Mouse (Mus musculus): ENCODE measurements around the gene Mlst8. TPM values are rescaled to one million over a fixed set of nuclear protein-coding genes. Genes with fewer than 3 reads are reported as not detected.

Mlst8 gene
- polyA plus RNA-seq, 1 experiment from 2014 or later = 34.4 TPM

- Histone ChIP-seq H3K27ac (0 out of 2 replicates have a peak overlapping the region, but pooled peaks have one; percentile 38), H3K27me3 (0 out of 2 replicates have a peak, but pooled peaks cover 3% of the 10 kb centered on the region), H3K9me3 (no peaks in the 10 kb centered on the region), H3K36me3 (replicated peaks) (peaks cover 84% of the 10 kb centered on the region), H3K9ac (no peak overlapping the region), H3K4me3 (replicated peaks) (no peak overlapping the region), H3K4me2 (peak overlapping the region; percentile 3; the same call in 1 of the 2 replicates), H3K4me1 (peaks cover 4% of the 10 kb centered on the region; the same call in 1 of the 2 replicates)
- ATAC-seq (ENCODE audit: low FRiP score) = peak; percentile 21; the same call in 1 of the 2 replicates
- 38% methylated on average over 33 of the region's 36 CpGs for WGBS
Measured at GRCm38 (mm10) chr17:24506332-24507070, 27.6 kb upstream of the Mlst8 start.

DNA sequence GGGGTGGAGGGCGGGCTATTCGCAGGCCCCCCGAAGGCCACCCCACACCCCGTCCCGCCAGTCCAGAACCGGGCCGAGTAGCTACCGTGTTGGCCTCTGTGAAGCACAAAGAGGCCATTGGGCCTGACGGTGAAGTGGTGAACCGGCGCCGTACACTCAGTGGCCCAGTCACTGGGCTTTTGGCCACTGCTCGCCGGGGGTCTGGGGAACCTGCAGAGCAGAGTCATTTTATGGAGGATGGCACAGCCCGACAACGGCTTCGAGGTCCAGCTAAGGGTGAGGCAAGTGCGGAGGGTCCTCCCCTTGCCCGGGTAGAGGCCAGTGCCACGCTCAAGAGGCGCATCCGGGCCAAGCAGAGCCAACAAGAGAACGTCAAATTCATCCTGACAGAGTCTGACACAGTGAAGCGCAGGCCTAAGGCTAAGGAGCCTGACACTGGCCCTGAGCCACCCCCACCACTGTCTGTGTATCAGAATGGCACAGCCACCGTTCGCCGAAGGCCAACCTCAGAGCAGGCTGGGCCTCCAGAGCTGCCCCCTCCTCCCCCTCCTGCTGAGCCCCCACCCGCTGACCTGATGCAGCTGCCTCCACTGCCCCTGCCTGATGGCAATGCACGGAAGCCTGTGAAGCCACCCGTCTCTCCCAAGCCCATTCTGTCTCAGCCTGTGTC, 26.5 kb upstream of the Mlst8 start:
- peaks cover 84% of the 10 kb centered on the region for H3K36me3 ChIP-seq (replicated peaks)
- H3K27ac ChIP-seq = no peak overlapping the region
- H3K9me3 ChIP-seq = no peaks in the 10 kb centered on the region
- no peak overlapping the region for H3K4me3 ChIP-seq (replicated peaks)
- ATAC-seq (ENCODE audit: low FRiP score) = no peak
- no peak overlapping the region for H3K9ac ChIP-seq
- H3K4me2 ChIP-seq = no peak overlapping the region
- WGBS = 94% methylated on average over 28 of the region's 30 CpGs
- peaks cover 4% of the 10 kb centered on the region; the same call in 1 of the 2 replicates for H3K4me1 ChIP-seq
- 0 out of 2 replicates have a peak, but pooled peaks cover 3% of the 10 kb centered on the region for H3K27me3 ChIP-seq

GRCm38 (mm10) chr17:24504085-24504484, 25.2 kb upstream of the Mlst8 start:
- no peak overlapping the region for H3K9ac ChIP-seq
- H3K4me2 ChIP-seq = no peak overlapping the region
- H3K27ac ChIP-seq = no peak overlapping the region
- no peak for ATAC-seq (ENCODE audit: low FRiP score)
- no peak overlapping the region for H3K4me3 ChIP-seq (replicated peaks)
- peaks cover 84% of the 10 kb centered on the region for H3K36me3 ChIP-seq (replicated peaks)
- 91% methylated on average over 10 of the region's 10 CpGs for WGBS
- 0 out of 2 replicates have a peak, but pooled peaks cover 3% of the 10 kb centered on the region for H3K27me3 ChIP-seq
- no peaks in the 10 kb centered on the region for H3K9me3 ChIP-seq
- H3K4me1 ChIP-seq = peaks cover 4% of the 10 kb centered on the region; the same call in 1 of the 2 replicates

GRCm38 (mm10) chr17:24502208-24502607, 23.3 kb upstream of the Mlst8 start:
- no peak overlapping the region for H3K4me2 ChIP-seq
- ATAC-seq (ENCODE audit: low FRiP score) = no peak
- 32% methylated on average over 11 of the region's 11 CpGs for WGBS
- no peaks in the 10 kb centered on the region for H3K9me3 ChIP-seq
- no peaks in the 10 kb centered on the region for H3K27me3 ChIP-seq
- peaks cover 4% of the 10 kb centered on the region; the same call in 1 of the 2 replicates for H3K4me1 ChIP-seq
- no peak overlapping the region for H3K27ac ChIP-seq
- no peak overlapping the region for H3K9ac ChIP-seq
- peaks cover 82% of the 10 kb centered on the region for H3K36me3 ChIP-seq (replicated peaks)
- no peak overlapping the region for H3K4me3 ChIP-seq (replicated peaks)

- peaks cover 4% of the 10 kb centered on the region; the same call in 1 of the 2 replicates for H3K4me1 ChIP-seq
- H3K36me3 ChIP-seq (replicated peaks) = peaks cover 50% of the 10 kb centered on the region
- H3K4me2 ChIP-seq = no peak overlapping the region
- no peak overlapping the region for H3K4me3 ChIP-seq (replicated peaks)
- WGBS = 100% methylated on average over 1 of the region's 1 CpGs
- H3K27ac ChIP-seq = no peak overlapping the region
- ATAC-seq (ENCODE audit: low FRiP score) = no peak
- no peaks in the 10 kb centered on the region for H3K27me3 ChIP-seq
- no peak overlapping the region for H3K9ac ChIP-seq
- H3K9me3 ChIP-seq = no peaks in the 10 kb centered on the region
Measured at GRCm38 (mm10) chr17:24496026-24496425, 17.1 kb upstream of the Mlst8 start.

DNA sequence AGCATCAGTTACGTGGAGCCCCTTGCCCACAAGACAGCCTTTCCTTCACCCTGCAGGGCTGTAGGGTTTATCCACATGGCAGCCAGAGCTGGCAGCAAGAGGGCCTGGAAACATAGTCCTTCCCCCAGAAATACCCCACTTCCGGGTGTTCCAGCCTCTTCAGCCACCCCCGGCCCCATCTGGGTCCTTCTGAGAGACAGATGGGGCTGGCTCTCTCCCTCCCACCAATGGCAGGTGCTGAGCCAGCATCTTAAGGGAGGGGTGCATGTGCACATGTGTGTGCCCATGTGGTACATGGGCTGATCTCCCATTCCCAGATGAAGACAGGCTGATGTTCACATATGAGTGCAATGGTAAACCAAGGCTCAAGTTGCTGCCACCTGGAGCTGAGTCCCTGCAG, 16.6 kb upstream of the Mlst8 start:
- 72% methylated on average over 3 of the region's 3 CpGs for WGBS
- ATAC-seq (ENCODE audit: low FRiP score) = no peak
- H3K9ac ChIP-seq = no peak overlapping the region
- H3K4me2 ChIP-seq = no peak overlapping the region
- H3K4me1 ChIP-seq = peaks cover 10% of the 10 kb centered on the region
- H3K36me3 ChIP-seq (replicated peaks) = peaks cover 45% of the 10 kb centered on the region
- no peak overlapping the region for H3K4me3 ChIP-seq (replicated peaks)
- no peak overlapping the region for H3K27ac ChIP-seq
- no peaks in the 10 kb centered on the region for H3K9me3 ChIP-seq
- H3K27me3 ChIP-seq = no peaks in the 10 kb centered on the region

GRCm38 (mm10) chr17:24494627-24495335, 15.9 kb upstream of the Mlst8 start:
- 38% methylated on average over 2 of the region's 2 CpGs for WGBS
- ATAC-seq (ENCODE audit: low FRiP score) = no peak

GRCm38 (mm10) chr17:24490399-24490798, 11.5 kb upstream of the Mlst8 start:
- 0 out of 2 replicates have a peak overlapping the region, but pooled peaks have one; percentile 2 for H3K4me3 ChIP-seq (replicated peaks)
- H3K9ac ChIP-seq = no peak overlapping the region
- peaks cover 36% of the 10 kb centered on the region for H3K4me1 ChIP-seq
- peak overlapping the region; percentile 92 for H3K4me2 ChIP-seq
- H3K27ac ChIP-seq = peak overlapping the region; percentile 90
- WGBS = 68% methylated on average over 4 of the region's 4 CpGs
- peaks cover 15% of the 10 kb centered on the region for H3K27me3 ChIP-seq
- ATAC-seq (ENCODE audit: low FRiP score) = no peak
- no peaks in the 10 kb centered on the region for H3K9me3 ChIP-seq
- no peaks in the 10 kb centered on the region for H3K36me3 ChIP-seq (replicated peaks)

More at GRCm38 (mm10) chr17:24494627-24495335, 15.9 kb upstream of the Mlst8 start:
- H3K4me1 ChIP-seq = peaks cover 16% of the 10 kb centered on the region
- 0 out of 2 replicates have a peak overlapping the region, but pooled peaks have one; percentile 8 for H3K27ac ChIP-seq
- H3K9me3 ChIP-seq = no peaks in the 10 kb centered on the region
- H3K4me2 ChIP-seq = no peak overlapping the region
- H3K27me3 ChIP-seq = peaks cover 2% of the 10 kb centered on the region; the same call in 1 of the 2 replicates
- peaks cover 38% of the 10 kb centered on the region for H3K36me3 ChIP-seq (replicated peaks)
- H3K9ac ChIP-seq = no peak overlapping the region
- H3K4me3 ChIP-seq (replicated peaks) = no peak overlapping the region

DNA sequence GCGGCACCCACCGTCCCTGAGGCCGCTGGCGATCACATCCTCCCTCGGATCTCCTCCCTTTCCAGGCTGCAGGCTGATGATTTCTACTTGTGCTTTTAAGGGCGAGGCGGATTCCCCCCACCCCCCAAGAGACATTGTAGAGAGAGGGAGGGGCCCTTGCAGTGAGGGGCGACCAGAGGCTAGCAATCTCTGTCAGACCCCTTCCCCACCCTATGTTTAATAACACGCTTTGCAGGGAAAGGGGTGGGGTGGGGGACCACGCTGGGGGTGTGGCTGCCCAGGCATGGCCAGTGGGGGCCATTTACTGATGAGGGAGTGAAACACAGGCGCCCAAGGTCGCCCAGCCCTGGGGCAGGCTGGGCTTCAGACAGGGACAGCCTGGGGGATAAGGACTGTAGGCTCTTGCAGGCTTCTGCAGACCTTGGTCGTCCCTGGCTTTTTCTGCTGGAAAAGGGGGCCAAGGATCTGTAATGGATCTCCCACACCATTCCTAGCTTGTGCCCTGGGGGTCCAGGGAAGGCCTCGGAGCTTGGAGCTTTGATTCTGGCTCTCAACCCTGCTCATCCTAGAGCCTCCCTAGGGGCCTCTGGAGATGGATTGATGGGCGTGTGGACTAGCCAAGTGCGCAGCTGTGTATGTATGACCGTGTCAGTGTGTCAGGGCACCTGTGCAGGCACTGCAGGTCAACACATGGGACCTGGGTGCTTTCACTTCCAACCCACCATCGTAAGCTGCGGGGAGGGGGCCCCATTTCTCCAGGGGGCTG, 10.6 kb upstream of the Mlst8 start:
- WGBS = 22% methylated on average over 18 of the region's 19 CpGs
- peaks cover 40% of the 10 kb centered on the region for H3K4me1 ChIP-seq
- peak overlapping the region; percentile 90 for H3K9ac ChIP-seq
- no peaks in the 10 kb centered on the region for H3K36me3 ChIP-seq (replicated peaks)
- no peaks in the 10 kb centered on the region for H3K9me3 ChIP-seq
- H3K4me3 ChIP-seq (replicated peaks) = peak overlapping the region; percentile 88
- peaks cover 15% of the 10 kb centered on the region for H3K27me3 ChIP-seq
- peak; percentile 39 for ATAC-seq (ENCODE audit: low FRiP score)
- H3K27ac ChIP-seq = peak overlapping the region; percentile 90
- H3K4me2 ChIP-seq = peak overlapping the region; percentile 92

DNA sequence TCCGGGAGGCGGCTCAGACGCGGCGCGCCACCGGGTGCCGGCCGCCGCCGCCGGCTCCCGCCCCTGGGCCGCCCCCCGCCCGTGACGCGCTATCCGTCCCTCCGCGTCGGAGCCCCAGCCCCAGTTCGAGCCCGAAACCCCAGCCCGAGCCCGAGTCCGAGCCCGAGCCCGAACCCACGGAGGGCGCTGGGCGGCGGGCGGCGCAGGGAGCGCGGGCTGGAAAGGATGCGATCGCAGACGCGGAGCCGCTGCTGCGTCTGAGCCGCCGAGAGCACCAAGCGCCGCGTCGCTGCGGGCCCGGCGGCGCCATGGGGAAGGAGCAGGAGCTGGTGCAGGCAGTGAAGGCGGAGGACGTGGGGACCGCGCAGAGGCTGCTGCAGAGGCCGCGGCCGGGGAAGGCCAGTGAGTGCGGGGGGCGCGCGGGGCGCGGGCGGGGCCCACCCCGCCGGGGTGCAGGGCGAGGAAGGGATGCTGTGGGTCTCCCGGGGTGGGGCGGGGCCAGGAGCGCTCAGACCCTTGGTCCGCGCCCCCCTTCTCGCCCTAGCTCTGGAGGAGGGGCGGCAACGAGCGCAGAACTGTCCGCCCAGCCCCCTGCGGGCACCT, 9.9 kb upstream of the Mlst8 start:
- peaks cover 15% of the 10 kb centered on the region for H3K27me3 ChIP-seq
- peak overlapping the region; percentile 90 for H3K9ac ChIP-seq
- no peaks in the 10 kb centered on the region for H3K36me3 ChIP-seq (replicated peaks)
- no peaks in the 10 kb centered on the region for H3K9me3 ChIP-seq
- peak overlapping the region; percentile 88 for H3K4me3 ChIP-seq (replicated peaks)
- WGBS = under 1% methylated on average over 54 of the region's 81 CpGs
- H3K4me1 ChIP-seq = peaks cover 40% of the 10 kb centered on the region
- ATAC-seq (ENCODE audit: low FRiP score) = peak; percentile 82
- H3K27ac ChIP-seq = peak overlapping the region; percentile 90
- H3K4me2 ChIP-seq = peak overlapping the region; percentile 92

DNA sequence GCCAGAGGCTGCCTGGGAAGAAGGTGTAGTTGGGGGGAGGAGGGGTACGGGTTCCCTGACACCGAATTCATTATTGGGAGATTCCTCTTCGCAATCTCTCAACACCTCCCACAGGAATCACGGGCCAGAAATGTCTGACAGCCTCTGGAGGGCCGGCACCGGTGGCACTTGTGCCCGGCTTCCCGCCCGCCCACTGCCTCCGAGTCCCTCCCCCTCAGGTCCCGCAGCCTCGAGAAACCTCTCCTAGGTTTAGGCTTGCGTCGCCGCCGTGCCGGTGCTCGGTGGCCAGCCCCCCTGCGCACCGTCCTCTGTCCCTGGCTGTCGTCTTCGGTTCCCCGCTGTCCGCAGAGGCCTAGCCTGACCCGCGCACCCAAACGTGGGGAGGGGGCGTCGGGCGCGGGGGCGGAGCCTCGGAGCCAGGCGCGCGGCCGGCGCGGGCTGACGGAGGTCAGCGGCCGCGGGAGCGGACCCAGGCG, 9.3 kb upstream of the Mlst8 start, which contains the start of gene Caskin1:
TSS of gene Caskin1 (plus strand) at position 416 of the 476 bp plus-strand sequence.
- Histone ChIP-seq H3K27ac (peak within 1 kb of the TSS; percentile 90), H3K9ac (peak within 1 kb of the TSS; percentile 90), H3K4me2 (peak within 1 kb of the TSS; percentile 92), H3K27me3 (peaks cover 15% of the 10 kb centered on the region), H3K36me3 (replicated peaks) (no peaks in the 10 kb centered on the region), H3K9me3 (no peaks in the 10 kb centered on the region), H3K4me3 (replicated peaks) (peak within 1 kb of the TSS; percentile 88), H3K4me1 (peaks cover 40% of the 10 kb centered on the region)
- WGBS = under 1% methylated on average over 45 of the region's 45 CpGs
- peak; percentile 72 for ATAC-seq (ENCODE audit: low FRiP score)

All from forebrain, embryonic 12.5 days (tissue).